Mouse (Mus musculus): Measurements from ENCODE around the gene Bloc1s6. TPM values are rescaled to one million over a fixed set of nuclear protein-coding genes. Genes with fewer than 3 reads are reported as not detected.

Gene Bloc1s6
- total and polyA plus RNA-seq, 2 experiments = 8.5 to 11.1 TPM

DNA sequence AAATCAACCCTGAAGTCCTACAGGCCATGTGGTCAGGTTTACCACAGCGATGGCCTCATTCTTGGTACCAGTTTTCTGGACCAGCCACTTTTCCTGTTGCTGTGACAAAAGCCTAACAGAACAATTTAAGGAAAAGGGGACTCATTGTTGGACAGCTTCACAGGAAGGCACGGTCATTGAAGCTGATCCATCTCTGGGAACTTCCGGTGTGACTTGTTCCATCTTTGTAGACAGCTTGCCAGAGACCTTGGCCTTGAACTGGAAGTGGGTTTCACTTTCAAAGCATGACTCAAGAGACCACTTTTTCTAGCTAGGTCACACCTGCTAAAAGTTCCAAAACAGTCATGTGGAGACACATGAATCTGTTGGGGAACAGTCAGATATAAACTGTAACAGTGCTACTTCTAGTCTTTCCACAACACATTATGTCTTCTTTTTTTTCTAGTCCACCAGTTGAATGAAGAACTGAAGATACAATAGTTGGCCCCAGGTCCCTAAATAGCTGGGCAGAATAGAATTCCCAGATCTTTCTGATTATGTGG is 21.9 kb upstream of the Bloc1s6 start:
- H3K27me3 ChIP-seq (ENCODE audit: control insufficient read depth, insufficient read depth, low read length) = no peaks in the 10 kb centered on the region
- H3K4me3 ChIP-seq (ENCODE audit: insufficient read depth, low read depth, low read length) = no peak overlapping the region
- H3K9ac ChIP-seq (ENCODE audit: low read depth, low read length) = no peak overlapping the region
- H3K36me3 ChIP-seq (ENCODE audit: control insufficient read depth, insufficient read depth, low read length) = no peaks in the 10 kb centered on the region
- DNase-seq (ENCODE audit: extremely low read depth, low read depth, low spot score) = no peak
- H3K27ac ChIP-seq (replicated peaks; ENCODE audit: insufficient read depth, low read depth, low read length) = no peak overlapping the region
- no peaks in the 10 kb centered on the region for H3K79me2 ChIP-seq (ENCODE audit: control insufficient read depth, insufficient read depth, low read length)
- 82% methylated on average over 3 of the region's 3 CpGs for WGBS
- TF ChIP-seq CTCF (IDR thresholded peaks at IDR 0.05; ENCODE audit: low read depth, low read length) = no peak
- TF ChIP-seq POLR2A (IDR thresholded peaks at IDR 0.05; ENCODE audit: extremely low read depth, insufficient read depth, low read length) = no peak
- no peaks in the 10 kb centered on the region for H3K4me1 ChIP-seq (ENCODE audit: control insufficient read depth, insufficient read depth, low read length)

GRCm38 (mm10) chr2:122719232-122719631 is 19.1 kb upstream of the Bloc1s6 start:
- no peak for TF ChIP-seq CTCF (IDR thresholded peaks at IDR 0.05; ENCODE audit: low read depth, low read length)
- no peak for TF ChIP-seq POLR2A (IDR thresholded peaks at IDR 0.05; ENCODE audit: extremely low read depth, insufficient read depth, low read length)
- no peak overlapping the region for H3K4me3 ChIP-seq (ENCODE audit: insufficient read depth, low read depth, low read length)
- H3K27ac ChIP-seq (replicated peaks; ENCODE audit: insufficient read depth, low read depth, low read length) = no peak overlapping the region
- DNase-seq (ENCODE audit: extremely low read depth, low read depth, low spot score) = no peak
- WGBS = 72% methylated on average over 1 of the region's 1 CpGs
- H3K27me3 ChIP-seq (ENCODE audit: control insufficient read depth, insufficient read depth, low read length) = no peaks in the 10 kb centered on the region
- H3K9ac ChIP-seq (ENCODE audit: low read depth, low read length) = no peak overlapping the region
- no peaks in the 10 kb centered on the region for H3K36me3 ChIP-seq (ENCODE audit: control insufficient read depth, insufficient read depth, low read length)
- no peaks in the 10 kb centered on the region for H3K79me2 ChIP-seq (ENCODE audit: control insufficient read depth, insufficient read depth, low read length)
- no peaks in the 10 kb centered on the region for H3K4me1 ChIP-seq (ENCODE audit: control insufficient read depth, insufficient read depth, low read length)

DNA sequence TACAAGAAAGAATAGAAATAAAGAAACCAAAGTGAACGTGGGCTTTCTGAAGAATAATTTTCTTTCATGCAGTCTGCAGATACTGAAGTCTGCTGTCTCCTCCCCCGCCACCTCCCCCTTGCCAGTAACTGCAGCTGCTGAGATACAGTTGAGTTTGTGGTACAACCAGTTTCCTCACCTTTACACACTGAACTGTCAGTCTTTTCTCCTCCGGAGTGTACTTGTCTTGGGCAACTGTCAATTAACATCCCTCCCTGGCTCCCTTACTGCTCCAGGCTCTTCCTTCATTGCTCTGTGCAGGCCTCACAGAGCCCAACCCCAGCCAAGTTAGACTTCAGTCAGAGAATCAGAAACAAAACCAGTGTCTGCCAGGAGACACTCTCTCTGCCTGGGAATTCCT is 17.7 kb upstream of the Bloc1s6 start:
- no peaks in the 10 kb centered on the region for H3K4me1 ChIP-seq (ENCODE audit: control insufficient read depth, insufficient read depth, low read length)
- H3K9ac ChIP-seq (ENCODE audit: low read depth, low read length) = no peak overlapping the region
- no peaks in the 10 kb centered on the region for H3K36me3 ChIP-seq (ENCODE audit: control insufficient read depth, insufficient read depth, low read length)
- H3K4me3 ChIP-seq (ENCODE audit: insufficient read depth, low read depth, low read length) = no peak overlapping the region
- 68% methylated on average over 3 of the region's 3 CpGs for WGBS
- TF ChIP-seq CTCF (IDR thresholded peaks at IDR 0.05; ENCODE audit: low read depth, low read length) (no peak), POLR2A (IDR thresholded peaks at IDR 0.05; ENCODE audit: extremely low read depth, insufficient read depth, low read length) (no peak)
- no peaks in the 10 kb centered on the region for H3K27me3 ChIP-seq (ENCODE audit: control insufficient read depth, insufficient read depth, low read length)
- H3K27ac ChIP-seq (replicated peaks; ENCODE audit: insufficient read depth, low read depth, low read length) = no peak overlapping the region
- H3K79me2 ChIP-seq (ENCODE audit: control insufficient read depth, insufficient read depth, low read length) = no peaks in the 10 kb centered on the region
- DNase-seq (ENCODE audit: extremely low read depth, low read depth, low spot score) = no peak

GRCm38 (mm10) chr2:122725604-122726003 is 12.7 kb upstream of the Bloc1s6 start:
- H3K4me3 ChIP-seq (ENCODE audit: insufficient read depth, low read depth, low read length) = no peak overlapping the region
- no peak overlapping the region for H3K9ac ChIP-seq (ENCODE audit: low read depth, low read length)
- H3K36me3 ChIP-seq (ENCODE audit: control insufficient read depth, insufficient read depth, low read length) = no peaks in the 10 kb centered on the region
- no peaks in the 10 kb centered on the region for H3K4me1 ChIP-seq (ENCODE audit: control insufficient read depth, insufficient read depth, low read length)
- 53% methylated on average over 10 of the region's 10 CpGs for WGBS
- no peak overlapping the region for H3K27ac ChIP-seq (replicated peaks; ENCODE audit: insufficient read depth, low read depth, low read length)
- DNase-seq (ENCODE audit: extremely low read depth, low read depth, low spot score) = peak; percentile 29
- no peaks in the 10 kb centered on the region for H3K79me2 ChIP-seq (ENCODE audit: control insufficient read depth, insufficient read depth, low read length)
- TF ChIP-seq POLR2A (IDR thresholded peaks at IDR 0.05; ENCODE audit: extremely low read depth, insufficient read depth, low read length) = no peak
- TF ChIP-seq CTCF (IDR thresholded peaks at IDR 0.05; ENCODE audit: low read depth, low read length) = peak; percentile 73
- H3K27me3 ChIP-seq (ENCODE audit: control insufficient read depth, insufficient read depth, low read length) = no peaks in the 10 kb centered on the region

DNA sequence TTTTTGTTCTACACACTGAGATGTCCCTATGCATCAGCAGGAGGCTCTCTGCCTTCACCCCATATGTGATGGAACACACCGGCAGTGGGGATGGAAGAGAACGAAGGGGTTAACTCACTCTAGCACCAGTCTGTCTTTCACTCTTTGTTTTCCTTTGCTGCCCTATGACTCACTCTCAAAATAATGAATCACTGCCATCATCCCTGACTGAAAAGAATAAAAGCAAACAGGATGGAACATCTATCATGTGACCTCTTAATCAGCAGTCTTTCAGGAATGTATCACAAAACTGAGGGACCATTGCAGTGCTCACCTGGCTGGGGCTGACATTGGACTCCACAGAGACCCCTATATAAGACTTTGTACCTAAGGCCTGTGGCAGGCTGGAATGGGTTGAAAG is 6.8 kb upstream of the Bloc1s6 start:
- TF ChIP-seq CTCF (IDR thresholded peaks at IDR 0.05; ENCODE audit: low read depth, low read length) (no peak), POLR2A (IDR thresholded peaks at IDR 0.05; ENCODE audit: extremely low read depth, insufficient read depth, low read length) (no peak)
- WGBS = 62% methylated on average over 2 of the region's 2 CpGs

DNA sequence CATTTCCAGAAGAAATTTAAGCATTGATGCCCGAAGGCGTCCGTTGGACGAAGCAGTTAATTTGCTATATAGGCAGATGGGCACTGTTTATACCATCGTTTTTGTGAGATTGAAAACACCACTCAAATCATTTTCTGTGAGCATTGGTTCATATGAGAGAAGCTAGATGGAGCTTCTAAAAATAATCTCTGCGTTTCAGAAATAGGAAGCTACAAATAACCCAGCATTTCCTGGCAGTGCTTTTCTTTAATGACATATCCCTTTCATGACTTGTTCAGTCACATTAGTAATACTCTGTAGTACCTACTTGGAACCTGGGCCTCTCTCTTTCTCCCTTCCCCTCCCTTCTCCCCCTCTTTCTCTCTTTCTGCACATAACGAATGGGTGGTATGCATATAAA is 720 bp downstream of the Bloc1s6 start:
- no peak for DNase-seq (ENCODE audit: extremely low read depth, low read depth, low spot score)
- WGBS = 23% methylated on average over 7 of the region's 7 CpGs
- TF ChIP-seq POLR2A (IDR thresholded peaks at IDR 0.05; ENCODE audit: extremely low read depth, insufficient read depth, low read length) = no peak
- TF ChIP-seq CTCF (IDR thresholded peaks at IDR 0.05; ENCODE audit: low read depth, low read length) = no peak
- peak overlapping the region; percentile 85 for H3K4me3 ChIP-seq (ENCODE audit: insufficient read depth, low read depth, low read length)
- peaks cover 4% of the 10 kb centered on the region; the same call in 1 of the 2 replicates for H3K36me3 ChIP-seq (ENCODE audit: control insufficient read depth, insufficient read depth, low read length)
- H3K27ac ChIP-seq (replicated peaks; ENCODE audit: insufficient read depth, low read depth, low read length) = no peak overlapping the region
- no peaks in the 10 kb centered on the region for H3K27me3 ChIP-seq (ENCODE audit: control insufficient read depth, insufficient read depth, low read length)
- H3K9ac ChIP-seq (ENCODE audit: low read depth, low read length) = peak overlapping the region; percentile 94
- H3K79me2 ChIP-seq (ENCODE audit: control insufficient read depth, insufficient read depth, low read length) = peaks cover 12% of the 10 kb centered on the region; the same call in 1 of the 2 replicates
- peaks cover 7% of the 10 kb centered on the region for H3K4me1 ChIP-seq (ENCODE audit: control insufficient read depth, insufficient read depth, low read length)

More for the DNA sequence above, 6.8 kb upstream of the Bloc1s6 start:
- H3K27ac ChIP-seq (replicated peaks; ENCODE audit: insufficient read depth, low read depth, low read length) = no peak overlapping the region
- H3K9ac ChIP-seq (ENCODE audit: low read depth, low read length) = no peak overlapping the region
- no peaks in the 10 kb centered on the region for H3K79me2 ChIP-seq (ENCODE audit: control insufficient read depth, insufficient read depth, low read length)
- DNase-seq (ENCODE audit: extremely low read depth, low read depth, low spot score) = peak; percentile 17
- H3K4me1 ChIP-seq (ENCODE audit: control insufficient read depth, insufficient read depth, low read length) = no peaks in the 10 kb centered on the region
- no peak overlapping the region for H3K4me3 ChIP-seq (ENCODE audit: insufficient read depth, low read depth, low read length)
- H3K27me3 ChIP-seq (ENCODE audit: control insufficient read depth, insufficient read depth, low read length) = no peaks in the 10 kb centered on the region
- H3K36me3 ChIP-seq (ENCODE audit: control insufficient read depth, insufficient read depth, low read length) = no peaks in the 10 kb centered on the region

Data from liver, adult 2 months (tissue).